8 mouse cellular contexts compared by ENCODE assay signal in the genomic region with DNA sequence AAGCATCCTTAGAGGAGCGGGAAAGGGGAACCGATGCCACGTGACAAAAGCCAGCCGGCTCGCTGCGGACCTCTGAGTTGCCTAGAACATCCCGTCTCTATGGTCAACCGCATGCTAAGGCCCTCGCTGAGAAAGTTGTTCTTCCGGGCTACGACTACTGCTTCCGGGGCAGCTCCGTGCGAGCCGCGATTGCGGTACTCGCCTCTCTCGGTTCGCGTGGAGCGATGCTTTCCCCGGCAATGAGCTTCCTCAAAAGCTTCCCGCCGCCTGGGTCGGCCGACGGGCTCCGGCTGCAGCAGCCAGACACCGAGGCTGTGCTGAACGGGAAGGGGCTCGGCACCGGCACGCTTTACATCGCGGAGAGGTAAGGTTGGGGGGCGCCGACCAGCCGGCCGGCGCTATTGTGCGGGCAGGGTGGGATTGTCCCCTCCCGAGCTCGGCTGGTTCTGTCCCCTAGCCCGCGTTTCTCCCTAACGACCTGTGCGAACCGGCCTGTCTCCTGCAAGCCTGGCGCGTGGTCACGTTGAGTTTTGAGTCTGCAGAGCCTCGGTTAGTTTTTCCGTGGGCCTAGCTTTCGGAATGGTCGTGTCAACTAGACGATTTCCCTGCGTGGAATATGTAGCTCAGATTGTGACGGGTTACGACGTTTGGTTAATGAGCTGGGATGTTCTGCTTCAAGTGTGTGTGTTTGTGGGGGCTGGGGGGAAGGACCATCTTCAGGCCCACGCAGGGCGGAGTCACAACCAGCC. TPM values are rescaled to one million over a fixed set of nuclear protein-coding genes. Genes with fewer than 3 reads are reported as not detected.
A peak's percentile ranks its signal among the peaks of the same experiment; 100 is the strongest.
DNase-seq lines count a peak whose midpoint lies in the region; ATAC-seq and TF ChIP-seq lines count a peak whose summit lies in the region.

A gene (plus strand): TSS at position 129 of the 749 bp plus-strand sequence.

- TF ChIP-seq EP300 in liver, embryonic 14.5 days (IDR thresholded peaks at IDR 0.05; ENCODE audit: low read depth): no peak; the same call in 1 of the 2 replicates
- peak; percentile 81 for TF ChIP-seq EP300 in stomach, postnatal 0 days (optimal IDR thresholded peaks at IDR 0.05)

- H3K27me3 ChIP-seq in forebrain, embryonic 10.5 days (ENCODE audit: poor library complexity, severe bottlenecking): no peaks in the 10 kb centered on the region
- no peaks in the 10 kb centered on the region for H3K27me3 ChIP-seq in heart, embryonic 15.5 days
- H3K27me3 ChIP-seq in liver, embryonic 14.5 days (ENCODE audit: control insufficient read depth, insufficient read depth, low read length): no peaks in the 10 kb centered on the region
- no peaks in the 10 kb centered on the region for H3K27me3 ChIP-seq in neural tube, embryonic 11.5 days (ENCODE audit: control insufficient read depth, insufficient read depth, low read length)
- no peaks in the 10 kb centered on the region for H3K27me3 ChIP-seq in stomach, postnatal 0 days (ENCODE audit: control insufficient read depth, insufficient read depth, low read length)

- H3K36me3 ChIP-seq in forebrain, embryonic 10.5 days (replicated peaks): peaks cover 31% of the 10 kb centered on the region
- peaks cover 7% of the 10 kb centered on the region for H3K36me3 ChIP-seq in heart, embryonic 15.5 days
- H3K36me3 ChIP-seq in liver, embryonic 14.5 days (replicated peaks; ENCODE audit: control insufficient read depth, insufficient read depth, low read depth): no peaks in the 10 kb centered on the region
- H3K36me3 ChIP-seq in neural tube, embryonic 11.5 days (ENCODE audit: control insufficient read depth, insufficient read depth, low read length): no peaks in the 10 kb centered on the region
- H3K36me3 ChIP-seq in stomach, postnatal 0 days (ENCODE audit: control insufficient read depth, insufficient read depth, low read length): no peaks in the 10 kb centered on the region

- peak within 1 kb of the TSS; percentile 90 for H3K4me3 ChIP-seq in forebrain, embryonic 10.5 days
- H3K4me3 ChIP-seq in heart, embryonic 15.5 days: peak within 1 kb of the TSS; percentile 71
- peak within 1 kb of the TSS; percentile 90 to 99 for H3K4me3 ChIP-seq in liver, embryonic 14.5 days (ENCODE audit: insufficient read depth in 1 of 2, low read depth in 2 of 2, low read length in 2 of 2)
- peak within 1 kb of the TSS; percentile 94 for H3K4me3 ChIP-seq in neural tube, embryonic 11.5 days (ENCODE audit: low read depth, low read length)
- H3K4me3 ChIP-seq in stomach, postnatal 0 days (ENCODE audit: low read depth, low read length): peak within 1 kb of the TSS; percentile 90

- TF ChIP-seq CTCF in liver, embryonic 14.5 days (IDR thresholded peaks at IDR 0.05; ENCODE audit: low read depth): no peak
- TF ChIP-seq CTCF in stomach, postnatal 0 days (IDR thresholded peaks at IDR 0.05; ENCODE audit: low read depth): no peak

- WGBS in forebrain, embryonic 10.5 days: under 1% methylated on average over 63 of the region's 63 CpGs
- under 1% methylated on average over 63 of the region's 63 CpGs for WGBS in heart, embryonic 15.5 days
- under 1% methylated on average over 63 of the region's 63 CpGs for WGBS in liver, embryonic 14.5 days (ENCODE audit: insufficient replicate concordance)
- WGBS in neural tube, embryonic 11.5 days: under 1% methylated on average over 63 of the region's 63 CpGs
- under 1% methylated on average over 63 of the region's 63 CpGs for WGBS in stomach, postnatal 0 days

- ATAC-seq in CD4-positive, CD25-positive, alpha-beta regulatory T cell, adult 4 months: peak; percentile 96
- ATAC-seq in heart, embryonic 15.5 days (replicated peaks; ENCODE audit: insufficient number of reproducible peaks, insufficient read depth, low FRiP score, low read depth): peak; percentile 96
- ATAC-seq in liver, embryonic 14.5 days (ENCODE audit: insufficient read depth): peak; percentile 93
- ATAC-seq in neural tube, embryonic 11.5 days (ENCODE audit: insufficient read depth, low FRiP score, low TSS enrichment): peak; percentile 98
- ATAC-seq in stomach, postnatal 0 days (ENCODE audit: low FRiP score, low TSS enrichment): peak; percentile 98

- H3K27ac ChIP-seq in forebrain, embryonic 10.5 days: peak within 1 kb of the TSS; percentile 93
- peak within 1 kb of the TSS; percentile 48 for H3K27ac ChIP-seq in heart, embryonic 15.5 days
- peak within 1 kb of the TSS; percentile 28 for H3K27ac ChIP-seq in liver, embryonic 14.5 days
- H3K27ac ChIP-seq in neural tube, embryonic 11.5 days (ENCODE audit: low read depth, low read length): peak within 1 kb of the TSS; percentile 70
- H3K27ac ChIP-seq in stomach, postnatal 0 days (replicated peaks): peak within 1 kb of the TSS; percentile 89

- peak within 1 kb of the TSS; percentile 74 for H3K9ac ChIP-seq in heart, embryonic 15.5 days
- peak within 1 kb of the TSS; percentile 93 for H3K9ac ChIP-seq in liver, embryonic 14.5 days (replicated peaks)
- H3K9ac ChIP-seq in neural tube, embryonic 11.5 days (ENCODE audit: low read length): peak within 1 kb of the TSS; percentile 94
- H3K9ac ChIP-seq in stomach, postnatal 0 days (ENCODE audit: low read length): peak within 1 kb of the TSS; percentile 94

- peaks cover 17% of the 10 kb centered on the region for H3K4me1 ChIP-seq in forebrain, embryonic 10.5 days
- H3K4me1 ChIP-seq in heart, embryonic 15.5 days (replicated peaks): peaks cover 10% of the 10 kb centered on the region
- H3K4me1 ChIP-seq in liver, embryonic 14.5 days (replicated peaks; ENCODE audit: control insufficient read depth in 2 of 2, insufficient read depth in 2 of 2, low read length in 1 of 2): peaks cover 6 to 9% of the 10 kb centered on the region in 2 experiments
- H3K4me1 ChIP-seq in neural tube, embryonic 11.5 days (ENCODE audit: control insufficient read depth, insufficient read depth, low read length): no peaks in the 10 kb centered on the region
- H3K4me1 ChIP-seq in stomach, postnatal 0 days (replicated peaks; ENCODE audit: control insufficient read depth, insufficient read depth): 0 out of 2 replicates have a peak, but pooled peaks cover 3% of the 10 kb centered on the region

- peak within 1 kb of the TSS; percentile 69 for H3K4me2 ChIP-seq in heart, embryonic 15.5 days
- peak within 1 kb of the TSS; percentile 80 for H3K4me2 ChIP-seq in liver, embryonic 14.5 days (ENCODE audit: low read depth)
- H3K4me2 ChIP-seq in neural tube, embryonic 11.5 days (ENCODE audit: low read depth): peak within 1 kb of the TSS; percentile 71
- H3K4me2 ChIP-seq in stomach, postnatal 0 days (replicated peaks; ENCODE audit: low read depth): peak within 1 kb of the TSS; percentile 73

- H3K9me3 ChIP-seq in forebrain, embryonic 10.5 days: peaks cover 15% of the 10 kb centered on the region; the same call in 1 of the 2 replicates
- H3K9me3 ChIP-seq in heart, embryonic 15.5 days (replicated peaks): no peaks in the 10 kb centered on the region
- H3K9me3 ChIP-seq in liver, embryonic 14.5 days (ENCODE audit: control insufficient read depth, low read length): no peaks in the 10 kb centered on the region
- no peaks in the 10 kb centered on the region for H3K9me3 ChIP-seq in neural tube, embryonic 11.5 days (ENCODE audit: control insufficient read depth, low read length)
- no peaks in the 10 kb centered on the region for H3K9me3 ChIP-seq in stomach, postnatal 0 days (ENCODE audit: control insufficient read depth, low read length)

- DNase-seq in c-Kit-negative CD71-positive TER-119-positive erythroid progenitor cells, embryonic 14.5 days (ENCODE audit: low read depth, low spot score): peak; percentile 75
- peak; percentile 88 for DNase-seq in forebrain, embryonic 10.5 days (ENCODE audit: extremely low spot score, low spot score)
- DNase-seq in kidney, postnatal 25 days: peak; percentile 95 to 96
- peak; percentile 78 to 81 (median 79) for DNase-seq in liver, embryonic 14.5 days (ENCODE audit: low read depth in 3 of 3, low spot score in 3 of 3)
- DNase-seq in neural tube, embryonic 11.5 days (ENCODE audit: low spot score): peak; percentile 93
- DNase-seq in stomach, postnatal 0 days (ENCODE audit: low spot score): peak; percentile 87

RNA-seq across cellular contexts. Expression of the gene that starts here (rescaled TPM):
- 10 to 100 TPM; 80.8 to 90.1 TPM for polyA plus RNA-seq in CD4-positive, CD25-positive, alpha-beta regulatory T cell, adult 4 months (2017; shearing (Covaris generic))
- polyA plus RNA-seq in forebrain, embryonic 10.5 days (2016; fragmentation: Nextera tagmentation; extraction: Ambion mirVana): 308 and 310 TPM in 2 replicates
- 80.5 and 102 TPM in 2 replicates for polyA plus RNA-seq in heart, embryonic 15.5 days (2015; fragmentation: Nextera tagmentation; extraction: Ambion mirVana)
- polyA plus RNA-seq in liver, embryonic 14.5 days (2012; rRNA removed): 22.6 and 36.5 TPM in 2 replicates
- 65.4 and 70.5 TPM in 2 replicates for polyA plus RNA-seq in liver, embryonic 14.5 days (2014; fragmentation: Nextera tagmentation; extraction: Ambion mirVana)
- 264 and 278 TPM in 2 replicates for polyA plus RNA-seq in neural tube, embryonic 11.5 days (2014; fragmentation: Nextera tagmentation; extraction: Ambion mirVana)
- polyA plus RNA-seq in stomach, postnatal 0 days (2015; fragmentation: Nextera tagmentation; extraction: Ambion mirVana): 78.4 and 79.2 TPM in 2 replicates

Comparison
In these comparisons a context has a peak if more than half of its experiments do, and no peak if none do; other contexts are left out.
1. Peak in every context shown above with its lines: DNase-seq, ATAC-seq, H3K4me3 ChIP-seq and H3K27ac ChIP-seq.
2. H3K27ac ChIP-seq: peak in every context shown above with its lines; median percentile 93 in forebrain, embryonic 10.5 days; 89 in stomach, postnatal 0 days; 70 in neural tube, embryonic 11.5 days; 48 in heart, embryonic 15.5 days; 28 in liver, embryonic 14.5 days.